Mouse (Mus musculus): ENCODE results near the gene Plppr3. TPM values are rescaled to one million over a fixed set of nuclear protein-coding genes. Genes with fewer than 3 reads are reported as not detected.
"Not testable (repeated sequence)": the region's sequence is repeated elsewhere in the genome, so short reads cannot be mapped to it uniquely, and the experiment has no call there.

The Plppr3 gene
- polyA plus RNA-seq, 1 experiment from 2014 or later, result 131 TPM

DNA sequence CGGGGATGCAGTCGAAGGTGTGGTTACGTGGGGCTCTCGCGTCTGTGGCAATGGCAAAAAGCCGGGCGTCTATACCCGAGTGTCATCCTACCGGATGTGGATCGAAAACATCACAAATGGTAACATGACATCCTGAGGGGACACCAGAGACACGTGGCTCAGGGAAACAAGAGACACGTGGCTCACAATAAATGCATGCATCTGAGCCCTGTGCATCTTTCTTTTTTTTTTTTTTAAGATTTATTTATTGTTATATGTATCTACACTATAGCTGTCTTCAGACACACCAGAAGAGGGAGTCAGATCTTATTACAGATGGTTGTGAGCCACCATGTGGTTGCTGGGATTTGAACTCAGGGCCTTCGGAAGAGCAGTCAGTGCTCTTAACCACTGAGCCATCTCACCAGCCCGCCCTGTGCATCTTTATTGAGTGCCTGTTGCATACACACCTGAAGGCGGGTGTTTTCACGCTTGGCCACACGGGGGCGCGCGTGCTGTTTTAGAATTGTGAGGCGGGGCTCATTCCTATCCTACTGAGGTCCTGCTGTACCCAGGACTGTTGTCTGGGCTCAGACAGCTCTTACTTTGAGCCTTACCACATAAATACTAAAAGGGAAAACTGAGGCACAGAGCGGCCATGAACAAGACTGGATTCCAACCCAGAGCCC, 18.2 kb upstream of the Plppr3 start:
- H3K36me3 ChIP-seq (ENCODE audit: control insufficient read depth, insufficient read depth, low read length); H3K4me2 ChIP-seq (ENCODE audit: low read depth, low read length, severe bottlenecking); H3K27me3 ChIP-seq (ENCODE audit: control insufficient read depth, insufficient read depth, low read length); H3K27ac ChIP-seq (ENCODE audit: low read depth, low read length); H3K9ac ChIP-seq (ENCODE audit: low read length); H3K4me1 ChIP-seq (replicated peaks; ENCODE audit: control insufficient read depth, insufficient read depth, low read length); H3K9me3 ChIP-seq (ENCODE audit: control insufficient read depth, low read length); H3K4me3 ChIP-seq (ENCODE audit: low read depth, low read length): not testable (repeated sequence)
- ATAC-seq (replicated peaks; ENCODE audit: low FRiP score) (peak; percentile 65), DNase-seq (ENCODE audit: low spot score) (peak; percentile 92)
- WGBS, result 43% methylated on average over 22 of the region's 22 CpGs

DNA sequence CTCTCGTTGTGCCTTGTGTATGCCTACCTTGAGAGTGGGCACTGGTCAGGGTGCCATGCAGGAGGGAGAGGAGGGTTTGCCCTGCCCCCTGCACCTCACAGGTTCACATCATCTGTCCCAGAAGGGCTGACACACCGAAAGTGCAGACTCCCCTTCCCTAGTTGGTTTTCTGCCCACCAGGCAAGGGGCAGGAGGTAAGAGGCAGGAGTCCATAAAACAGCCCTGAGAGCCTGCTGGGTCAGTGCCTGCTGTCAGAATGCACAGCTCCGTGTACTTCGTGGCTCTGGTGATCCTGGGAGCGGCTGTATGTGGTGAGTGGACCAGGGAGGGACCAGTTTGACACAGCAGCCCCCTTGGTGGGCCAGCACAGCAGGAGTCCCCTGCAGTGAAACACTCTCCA, 16.2 kb upstream of the Plppr3 start, which contains the start of gene Cfd:
Gene Cfd (plus strand): TSS at position 184 of the 400 bp plus-strand sequence.
- WGBS, result 32% methylated on average over 5 of the region's 5 CpGs
- Histone ChIP-seq H3K36me3 (ENCODE audit: control insufficient read depth, insufficient read depth, low read length) (no peaks in the 10 kb centered on the region), H3K27me3 (ENCODE audit: control insufficient read depth, insufficient read depth, low read length) (0 out of 2 replicates have a peak, but pooled peaks cover 2% of the 10 kb centered on the region), H3K9ac (ENCODE audit: low read length) (no peak within 1 kb of the TSS), H3K4me2 (ENCODE audit: low read depth, low read length, severe bottlenecking) (no peak within 1 kb of the TSS), H3K4me3 (ENCODE audit: low read depth, low read length) (no peak within 1 kb of the TSS), H3K27ac (ENCODE audit: low read depth, low read length) (no peak within 1 kb of the TSS), H3K4me1 (replicated peaks; ENCODE audit: control insufficient read depth, insufficient read depth, low read length) (no peaks in the 10 kb centered on the region), H3K9me3 (ENCODE audit: control insufficient read depth, low read length) (no peaks in the 10 kb centered on the region)
- ATAC-seq (replicated peaks; ENCODE audit: low FRiP score) (no peak), DNase-seq (ENCODE audit: low spot score) (no peak)

DNA sequence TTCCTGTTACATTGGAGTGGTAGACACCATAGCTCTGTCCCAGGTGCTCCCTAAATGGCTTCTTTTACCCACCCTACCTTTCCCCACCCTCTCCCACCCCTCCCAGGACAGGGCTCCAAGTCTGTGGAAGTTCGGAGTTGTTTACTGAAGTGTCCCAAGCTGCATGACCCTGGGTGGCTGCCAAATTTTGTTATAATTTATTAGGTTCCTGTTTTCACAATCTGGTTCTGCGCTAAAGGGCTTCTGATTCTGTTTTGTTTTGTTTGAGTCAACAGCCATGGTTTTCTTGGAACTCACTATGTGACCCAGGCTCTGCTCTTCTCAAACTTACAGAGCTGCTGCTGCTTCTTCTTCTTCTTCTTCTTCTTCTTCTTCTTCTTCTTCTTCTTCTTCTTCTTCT, 15.0 kb upstream of the Plppr3 start:
- no peak overlapping the region for H3K4me2 ChIP-seq (ENCODE audit: low read depth, low read length, severe bottlenecking)
- H3K4me1 ChIP-seq (replicated peaks; ENCODE audit: control insufficient read depth, insufficient read depth, low read length), result no peaks in the 10 kb centered on the region
- H3K9me3 ChIP-seq (ENCODE audit: control insufficient read depth, low read length), result no peaks in the 10 kb centered on the region
- 86% methylated on average over 2 of the region's 2 CpGs for WGBS
- no peaks in the 10 kb centered on the region for H3K36me3 ChIP-seq (ENCODE audit: control insufficient read depth, insufficient read depth, low read length)
- H3K27ac ChIP-seq (ENCODE audit: low read depth, low read length), result no peak overlapping the region
- H3K27me3 ChIP-seq (ENCODE audit: control insufficient read depth, insufficient read depth, low read length), result 0 out of 2 replicates have a peak, but pooled peaks cover 1% of the 10 kb centered on the region
- ATAC-seq (replicated peaks; ENCODE audit: low FRiP score), result no peak
- no peak overlapping the region for H3K4me3 ChIP-seq (ENCODE audit: low read depth, low read length)
- DNase-seq (ENCODE audit: low spot score), result no peak
- no peak overlapping the region for H3K9ac ChIP-seq (ENCODE audit: low read length)

GRCm38 (mm10) chr10:79886611-79887010, 12.2 kb upstream of the Plppr3 start:
- no peaks in the 10 kb centered on the region for H3K36me3 ChIP-seq (ENCODE audit: control insufficient read depth, insufficient read depth, low read length)
- H3K9ac ChIP-seq (ENCODE audit: low read length), result no peak overlapping the region
- no peak overlapping the region for H3K4me3 ChIP-seq (ENCODE audit: low read depth, low read length)
- no peak overlapping the region for H3K4me2 ChIP-seq (ENCODE audit: low read depth, low read length, severe bottlenecking)
- peaks cover 4% of the 10 kb centered on the region; the same call in 1 of the 2 replicates for H3K4me1 ChIP-seq (replicated peaks; ENCODE audit: control insufficient read depth, insufficient read depth, low read length)
- WGBS, result 83% methylated on average over 8 of the region's 8 CpGs
- DNase-seq (ENCODE audit: low spot score) (no peak), ATAC-seq (replicated peaks; ENCODE audit: low FRiP score) (no peak)
- H3K9me3 ChIP-seq (ENCODE audit: control insufficient read depth, low read length), result no peaks in the 10 kb centered on the region
- no peak overlapping the region for H3K27ac ChIP-seq (ENCODE audit: low read depth, low read length)
- H3K27me3 ChIP-seq (ENCODE audit: control insufficient read depth, insufficient read depth, low read length), result peaks cover 22% of the 10 kb centered on the region

- Histone ChIP-seq H3K27me3 (ENCODE audit: control insufficient read depth, insufficient read depth, low read length) (peaks cover 22% of the 10 kb centered on the region), H3K4me3 (ENCODE audit: low read depth, low read length) (no peak within 1 kb of the TSS), H3K27ac (ENCODE audit: low read depth, low read length) (no peak within 1 kb of the TSS), H3K9me3 (ENCODE audit: control insufficient read depth, low read length) (no peaks in the 10 kb centered on the region), H3K4me1 (replicated peaks; ENCODE audit: control insufficient read depth, insufficient read depth, low read length) (peaks cover 4% of the 10 kb centered on the region; the same call in 1 of the 2 replicates), H3K36me3 (ENCODE audit: control insufficient read depth, insufficient read depth, low read length) (no peaks in the 10 kb centered on the region), H3K4me2 (ENCODE audit: low read depth, low read length, severe bottlenecking) (no peak within 1 kb of the TSS), H3K9ac (ENCODE audit: low read length) (no peak within 1 kb of the TSS)
- WGBS, result 87% methylated on average over 6 of the region's 6 CpGs
- DNase-seq (ENCODE audit: low spot score), result no peak
- ATAC-seq (replicated peaks; ENCODE audit: low FRiP score), result no peak
Observed at GRCm38 (mm10) chr10:79886054-79886453, 11.6 kb upstream of the Plppr3 start, which contains the start of gene Elane. Gene Elane (plus strand): TSS chr10:79886247.

DNA sequence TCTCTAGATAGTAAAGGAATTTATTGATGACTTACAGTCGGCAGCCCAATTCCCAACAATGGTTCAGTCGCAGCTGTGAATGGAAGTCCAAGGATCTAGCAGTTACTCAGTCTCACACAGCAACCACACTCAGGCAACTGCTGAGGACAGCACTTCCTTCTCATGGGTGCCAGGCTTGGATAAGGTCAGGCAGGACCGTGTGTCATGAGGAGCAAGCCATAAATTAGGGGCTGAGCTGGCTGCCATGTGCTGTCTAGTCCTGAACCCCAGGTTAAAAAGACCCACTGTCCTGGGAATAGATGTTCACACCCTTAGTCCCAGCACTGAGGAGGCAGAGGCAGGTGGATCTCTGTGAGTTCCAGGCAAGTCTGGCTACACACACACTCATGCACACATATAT, 10.5 kb upstream of the Plppr3 start:
- H3K4me1 ChIP-seq (replicated peaks; ENCODE audit: control insufficient read depth, insufficient read depth, low read length); ATAC-seq (replicated peaks; ENCODE audit: low FRiP score); DNase-seq (ENCODE audit: low spot score); H3K4me2 ChIP-seq (ENCODE audit: low read depth, low read length, severe bottlenecking); H3K27ac ChIP-seq (ENCODE audit: low read depth, low read length); H3K36me3 ChIP-seq (ENCODE audit: control insufficient read depth, insufficient read depth, low read length); H3K9me3 ChIP-seq (ENCODE audit: control insufficient read depth, low read length); H3K4me3 ChIP-seq (ENCODE audit: low read depth, low read length); H3K9ac ChIP-seq (ENCODE audit: low read length): not testable (repeated sequence)
- WGBS, result 77% methylated on average over 2 of the region's 3 CpGs
- H3K27me3 ChIP-seq (ENCODE audit: control insufficient read depth, insufficient read depth, low read length), result peaks cover 22% of the 10 kb centered on the region

GRCm38 (mm10) chr10:79884446-79884845, 10.0 kb upstream of the Plppr3 start:
- Histone ChIP-seq H3K27ac (ENCODE audit: low read depth, low read length) (no peak overlapping the region), H3K36me3 (ENCODE audit: control insufficient read depth, insufficient read depth, low read length) (no peaks in the 10 kb centered on the region), H3K4me2 (ENCODE audit: low read depth, low read length, severe bottlenecking) (no peak overlapping the region), H3K4me1 (replicated peaks; ENCODE audit: control insufficient read depth, insufficient read depth, low read length) (peaks cover 4% of the 10 kb centered on the region; the same call in 1 of the 2 replicates), H3K9ac (ENCODE audit: low read length) (no peak overlapping the region), H3K4me3 (ENCODE audit: low read depth, low read length) (no peak overlapping the region), H3K27me3 (ENCODE audit: control insufficient read depth, insufficient read depth, low read length) (peaks cover 22% of the 10 kb centered on the region), H3K9me3 (ENCODE audit: control insufficient read depth, low read length) (no peaks in the 10 kb centered on the region)
- DNase-seq (ENCODE audit: low spot score), result no peak
- WGBS, result 82% methylated on average over 4 of the region's 4 CpGs
- no peak for ATAC-seq (replicated peaks; ENCODE audit: low FRiP score)

- H3K4me2 ChIP-seq (ENCODE audit: low read depth, low read length, severe bottlenecking), result no peak overlapping the region
- peaks cover 4% of the 10 kb centered on the region; the same call in 1 of the 2 replicates for H3K4me1 ChIP-seq (replicated peaks; ENCODE audit: control insufficient read depth, insufficient read depth, low read length)
- no peak overlapping the region for H3K9ac ChIP-seq (ENCODE audit: low read length)
- DNase-seq (ENCODE audit: low spot score), result peak; percentile 89
- no peak overlapping the region for H3K27ac ChIP-seq (ENCODE audit: low read depth, low read length)
- H3K9me3 ChIP-seq (ENCODE audit: control insufficient read depth, low read length), result no peaks in the 10 kb centered on the region
- peaks cover 22% of the 10 kb centered on the region for H3K27me3 ChIP-seq (ENCODE audit: control insufficient read depth, insufficient read depth, low read length)
- WGBS, result 17% methylated on average over 22 of the region's 22 CpGs
- H3K36me3 ChIP-seq (ENCODE audit: control insufficient read depth, insufficient read depth, low read length), result no peaks in the 10 kb centered on the region
- H3K4me3 ChIP-seq (ENCODE audit: low read depth, low read length), result no peak overlapping the region
- ATAC-seq (replicated peaks; ENCODE audit: low FRiP score), result peak; percentile 57; the same call in 1 of the 2 replicates
Observed at GRCm38 (mm10) chr10:79883297-79884084, 9.1 kb upstream of the Plppr3 start.

Measured in forebrain, embryonic 11.5 days (tissue).